Mouse (Mus musculus): ENCODE results near the gene Sox1.

The Sox1 gene

GRCm38 (mm10) chr8:12395071-12396031 lies at the start of gene Sox1:
Sox1 (plus strand) TSS chr8:12395295.
- POLR2A ChIA-PET: interaction anchor here (0.5 to 2.0 kb wide), 37 partner anchors 9 to 879 kb away, joined by 3 to 9 read pairs (median 3); partner anchors contain the start of gene Ankrd10 (in 1 of the 4)
- CTCF ChIA-PET: interaction anchor here (0.6 to 1.5 kb wide), 18 partner anchors 12 to 471 kb away, joined by 3 to 7 read pairs (median 4); no protein-coding TSS in a partner anchor

GRCm38 (mm10) chr8:12345881-12346280 lies 49.2 kb upstream of the Sox1 start:
- POLR2A ChIA-PET: no interaction called here
- CTCF ChIA-PET: interaction anchor here in 1 of 4 experiments (0.6 kb wide), 1 partner anchor 402 kb away, joined by 3 read pairs; no protein-coding TSS in a partner anchor

- ChIA-PET CTCF (interaction anchor here in 2 of 4 experiments (0.6 kb wide), 2 partner anchors 260 to 310 kb away, joined by 3 read pairs; no protein-coding TSS in a partner anchor), POLR2A (no interaction called here)
Measured at GRCm38 (mm10) chr8:12346870-12347269, 48.2 kb upstream of the Sox1 start.

GRCm38 (mm10) chr8:12348306-12348705 lies 46.8 kb upstream of the Sox1 start:
- ChIA-PET CTCF (no interaction called here), POLR2A (no interaction called here)

GRCm38 (mm10) chr8:12349591-12349990 lies 45.5 kb upstream of the Sox1 start:
- ChIA-PET POLR2A (no interaction called here), CTCF (no interaction called here)

- POLR2A ChIA-PET: interaction anchor here in 1 of 4 experiments (0.5 kb wide), 1 partner anchor 546 kb away, joined by 4 read pairs; no protein-coding TSS in a partner anchor
Measured at GRCm38 (mm10) chr8:12351121-12351520, 44.0 kb upstream of the Sox1 start.

GRCm38 (mm10) chr8:12354406-12355025 lies 40.6 kb upstream of the Sox1 start:
- ChIA-PET CTCF (interaction anchor here in 2 of 4 experiments (0.6 to 1.1 kb wide), 3 partner anchors 31 to 251 kb away, joined by 3 to 4 read pairs (median 3); no protein-coding TSS in a partner anchor), POLR2A (interaction anchor here in 2 of 4 experiments (0.6 to 0.7 kb wide), 3 partner anchors 101 to 162 kb away, joined by 3 to 6 read pairs (median 4); no protein-coding TSS in a partner anchor)

More at GRCm38 (mm10) chr8:12351121-12351520, 44.0 kb upstream of the Sox1 start:
- CTCF ChIA-PET: no interaction called here

GRCm38 (mm10) chr8:12368161-12368560 lies 26.9 kb upstream of the Sox1 start:
- ChIA-PET POLR2A (interaction anchor here in 1 of 4 experiments (0.9 kb wide), 1 partner anchor 65 kb away, joined by 3 read pairs; no protein-coding TSS in a partner anchor), CTCF (interaction anchor here in 1 of 4 experiments (1.3 kb wide), 1 partner anchor 23 kb away, joined by 3 read pairs; no protein-coding TSS in a partner anchor)

- ChIA-PET CTCF (no interaction called here), POLR2A (interaction anchor here in 1 of 4 experiments (0.9 kb wide), 1 partner anchor 66 kb away, joined by 3 read pairs; no protein-coding TSS in a partner anchor)
Measured at GRCm38 (mm10) chr8:12368856-12369255, 26.2 kb upstream of the Sox1 start.

- POLR2A ChIA-PET: no interaction called here
- CTCF ChIA-PET: no interaction called here
Measured at GRCm38 (mm10) chr8:12381111-12381510, 14.0 kb upstream of the Sox1 start.

- CTCF ChIA-PET: interaction anchor here in 3 of 4 experiments (0.6 to 3.4 kb wide), 6 partner anchors 12 to 440 kb away, joined by 3 to 11 read pairs (median 4); partner anchors contain the start of gene Sox1 (in 1 of the 3)
Measured at GRCm38 (mm10) chr8:12382707-12383561, 12.2 kb upstream of the Sox1 start.

GRCm38 (mm10) chr8:12383979-12384890 lies 10.9 kb upstream of the Sox1 start:
- ChIA-PET POLR2A (interaction anchor here (0.6 to 1.5 kb wide), 7 partner anchors 10 to 678 kb away, joined by 3 to 6 read pairs (median 3); partner anchors contain the start of gene Sox1 (in 2 of the 4)), CTCF (interaction anchor here (0.6 to 3.4 kb wide), 9 partner anchors 18 to 686 kb away, joined by 3 to 11 read pairs (median 4); no protein-coding TSS in a partner anchor)

More at GRCm38 (mm10) chr8:12382707-12383561, 12.2 kb upstream of the Sox1 start:
- POLR2A ChIA-PET: interaction anchor here in 2 of 4 experiments (1.2 to 1.5 kb wide), 2 partner anchors 19 to 677 kb away, joined by 3 read pairs; no protein-coding TSS in a partner anchor

GRCm38 (mm10) chr8:12384996-12385685 lies 10.0 kb upstream of the Sox1 start:
- ChIA-PET POLR2A (interaction anchor here in 2 of 4 experiments (0.5 to 1.3 kb wide), 6 partner anchors 9 to 1629 kb away, joined by 3 to 4 read pairs (median 3); partner anchors contain the start of gene Sox1 (in 1 of the 2)), CTCF (interaction anchor here in 3 of 4 experiments (0.6 to 3.4 kb wide), 3 partner anchors 17 to 442 kb away, joined by 3 to 11 read pairs (median 8); no protein-coding TSS in a partner anchor)

- POLR2A ChIA-PET: interaction anchor here in 3 of 4 experiments (0.7 to 1.3 kb wide), 4 partner anchors 8 to 175 kb away, joined by 3 to 5 read pairs (median 4); partner anchors contain the start of gene Sox1 (in 1 of the 3)
- CTCF ChIA-PET: interaction anchor here in 1 of 4 experiments (3.4 kb wide), 1 partner anchor 175 kb away, joined by 11 read pairs; no protein-coding TSS in a partner anchor
Measured at GRCm38 (mm10) chr8:12385686-12386488, 9.2 kb upstream of the Sox1 start.

All from embryonic stem cell, embryonic (primary cell).